Mouse (Mus musculus) induced T-regulatory cell, adult 2 months (primary cell): Measurements from ENCODE around the gene Tubg2.

ENCODE experiments used
- DNase-seq: peaks from one replicate; pipeline ENCODE4 v3.0.0-alpha.2; 2012; ENCODE audit warnings: low read depth

The Tubg2 gene

DNA sequence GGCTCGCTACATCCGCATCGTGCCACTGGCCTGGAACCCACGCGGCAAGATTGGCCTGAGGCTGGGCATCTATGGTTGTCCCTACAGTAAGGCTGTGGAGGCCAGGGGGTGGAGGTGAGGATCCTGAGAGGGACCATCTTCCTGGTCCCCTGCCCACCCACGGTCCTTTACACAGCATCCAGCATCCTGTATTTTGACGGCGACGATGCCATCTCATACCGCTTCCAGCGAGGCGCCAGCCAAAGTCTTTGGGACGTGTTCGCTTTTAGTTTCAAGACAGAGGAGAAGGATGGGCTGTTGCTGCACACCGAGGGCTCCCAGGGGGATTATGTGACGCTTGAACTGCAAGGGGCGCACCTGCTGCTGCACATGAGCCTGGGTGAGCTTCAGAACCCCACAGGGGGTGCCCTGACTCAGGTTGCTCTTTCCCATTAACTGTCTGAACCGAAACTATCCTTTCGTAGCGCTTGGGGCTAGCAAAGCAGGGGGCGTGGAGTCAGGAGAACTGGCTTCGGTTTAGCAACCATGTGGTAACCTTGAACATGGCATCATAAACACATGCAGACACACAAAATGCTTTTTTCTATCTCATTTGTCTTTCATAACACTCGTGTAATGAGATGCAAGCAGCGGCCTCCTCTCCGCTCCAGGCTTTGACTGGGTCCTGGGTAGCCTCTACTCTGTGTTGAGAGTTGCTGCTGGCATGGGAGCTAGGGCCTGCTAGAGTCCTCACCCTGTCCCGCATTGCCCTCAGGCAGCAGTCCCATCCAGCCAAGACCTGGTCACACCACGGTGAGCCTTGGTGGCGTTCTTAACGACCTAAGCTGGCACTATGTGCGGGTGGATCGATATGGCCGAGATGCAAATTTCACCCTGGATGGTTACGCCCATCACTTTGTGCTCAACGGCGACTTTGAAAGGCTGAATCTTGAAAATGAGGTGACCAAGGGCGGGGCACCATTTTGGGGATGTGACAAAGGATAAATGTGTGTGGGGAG, 22.7 kb downstream of the Tubg2 start:
- no peak for DNase-seq

DNA sequence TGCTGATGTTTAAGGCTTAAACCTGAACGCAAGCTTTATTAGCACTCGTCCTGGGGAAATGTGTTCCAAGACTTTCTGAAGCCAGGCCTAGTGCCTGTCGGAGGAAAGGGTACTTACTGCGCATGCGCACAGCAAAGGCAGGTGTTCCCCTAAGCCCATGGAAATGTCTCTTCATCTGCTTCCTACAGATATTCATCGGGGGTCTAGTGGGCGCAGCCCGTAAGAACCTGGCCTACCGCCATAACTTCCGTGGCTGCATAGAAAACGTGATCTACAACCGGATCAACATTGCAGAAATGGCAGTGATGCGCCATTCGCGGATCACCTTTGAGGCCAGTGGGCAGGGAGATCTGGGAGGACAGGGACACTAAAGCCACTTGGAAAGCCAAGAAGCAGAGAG, 23.6 kb downstream of the Tubg2 start:
- DNase-seq: peak; percentile 10

DNA sequence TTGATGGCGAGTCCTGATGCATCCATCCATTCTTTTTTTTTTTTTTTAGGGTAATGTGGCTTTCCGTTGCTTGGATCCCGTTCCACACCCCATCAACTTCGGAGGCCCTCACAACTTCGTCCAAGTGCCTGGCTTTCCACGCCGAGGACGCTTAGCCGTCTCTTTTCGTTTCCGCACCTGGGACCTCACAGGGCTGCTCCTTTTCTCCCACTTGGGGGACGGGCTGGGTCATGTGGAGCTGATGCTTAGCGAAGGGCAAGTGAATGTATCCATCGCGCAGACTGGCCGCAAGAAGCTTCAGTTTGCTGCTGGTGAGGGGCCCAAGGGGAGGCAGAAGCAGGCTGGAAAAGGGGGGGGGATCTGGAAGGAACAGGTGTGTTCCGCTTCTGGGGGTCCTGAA, 24.6 kb downstream of the Tubg2 start:
- no peak for DNase-seq

DNA sequence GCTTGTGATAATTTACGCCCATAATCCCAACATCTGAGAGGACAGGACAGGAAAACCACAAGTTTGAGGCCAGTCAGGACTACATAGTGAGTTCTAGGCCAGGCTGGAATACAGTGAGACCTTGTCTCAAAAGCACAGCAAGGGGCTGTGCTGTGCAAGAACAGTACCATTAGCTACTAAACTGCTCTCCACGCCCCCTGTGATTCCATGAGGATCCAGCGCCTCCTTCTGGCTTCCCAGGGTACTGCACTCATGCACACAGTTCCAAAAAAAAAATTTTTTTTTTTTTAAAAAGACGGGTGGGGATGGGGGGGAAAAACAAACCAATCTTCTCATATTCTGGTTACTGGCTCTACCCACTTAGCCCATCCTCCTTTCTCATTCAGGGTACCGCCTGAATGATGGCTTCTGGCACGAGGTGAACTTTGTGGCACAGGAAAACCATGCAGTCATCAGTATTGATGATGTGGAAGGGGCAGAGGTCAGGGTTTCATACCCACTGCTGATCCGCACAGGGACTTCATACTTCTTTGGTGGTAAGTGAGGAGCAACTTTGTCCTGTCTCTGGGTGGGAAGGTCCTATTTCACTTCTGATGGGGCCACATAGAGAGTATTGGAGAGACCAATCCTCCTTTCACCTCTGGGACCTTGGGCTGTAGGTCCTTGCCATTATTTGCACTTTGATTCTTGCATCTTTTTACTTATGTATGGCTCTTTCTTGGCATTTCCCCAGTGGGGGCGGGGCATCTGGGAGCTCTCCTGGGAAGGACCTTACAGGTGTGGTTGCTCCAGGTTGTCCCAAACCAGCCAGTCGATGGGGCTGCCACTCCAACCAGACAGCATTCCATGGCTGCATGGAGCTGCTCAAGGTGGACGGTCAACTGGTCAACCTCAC, 25.4 kb downstream of the Tubg2 start:
- peak; percentile 67 for DNase-seq

DNA sequence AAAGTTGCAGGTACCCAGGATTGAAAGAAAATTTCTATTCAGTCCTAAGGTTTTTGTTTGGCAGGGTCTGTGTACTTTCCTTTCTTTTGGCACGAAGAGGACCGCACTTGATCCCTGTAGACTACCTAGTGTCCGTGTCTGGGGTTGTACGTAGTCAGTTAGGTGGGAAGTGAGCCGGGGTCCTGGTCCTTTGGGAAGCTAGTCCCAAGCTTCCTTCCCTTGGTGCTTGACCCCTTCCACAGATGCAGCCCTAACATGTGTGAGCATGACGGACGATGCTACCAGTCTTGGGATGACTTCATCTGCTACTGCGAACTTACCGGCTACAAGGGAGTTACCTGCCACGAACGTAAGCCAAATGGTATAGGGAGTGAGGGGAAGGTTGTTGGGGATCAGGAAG, 26.3 kb downstream of the Tubg2 start:
- DNase-seq: no peak

DNA sequence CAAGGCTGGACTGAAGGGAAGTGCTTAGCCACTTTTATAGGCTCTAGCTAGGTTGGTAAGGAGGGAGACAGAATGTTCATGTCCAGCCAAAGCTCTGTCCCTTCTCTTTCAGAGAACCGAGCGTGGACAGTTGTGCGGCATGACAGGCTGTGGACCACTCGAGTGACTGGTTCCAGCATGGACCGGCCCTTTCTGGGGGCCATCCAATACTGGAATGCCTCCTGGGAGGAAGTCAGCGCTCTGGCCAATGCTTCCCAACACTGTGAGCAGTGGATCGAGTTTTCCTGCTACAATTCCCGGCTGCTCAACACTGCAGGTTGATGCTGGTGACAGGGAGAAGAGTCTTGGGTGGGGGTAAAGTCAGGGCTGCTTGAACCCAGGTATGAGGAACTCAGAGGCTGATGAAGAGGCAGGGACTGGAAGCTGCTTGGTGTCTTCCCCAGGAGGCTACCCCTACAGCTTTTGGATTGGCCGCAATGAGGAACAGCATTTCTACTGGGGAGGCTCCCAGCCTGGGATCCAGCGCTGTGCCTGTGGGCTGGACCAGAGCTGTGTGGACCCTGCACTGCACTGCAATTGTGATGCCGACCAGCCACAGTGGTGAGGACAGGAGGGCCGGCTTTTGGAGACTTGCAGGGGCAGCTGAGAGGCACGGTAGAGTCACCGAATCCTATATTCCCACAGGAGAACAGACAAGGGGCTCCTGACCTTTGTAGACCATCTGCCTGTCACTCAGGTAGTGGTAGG, 27.2 kb downstream of the Tubg2 start:
- DNase-seq: no peak

DNA sequence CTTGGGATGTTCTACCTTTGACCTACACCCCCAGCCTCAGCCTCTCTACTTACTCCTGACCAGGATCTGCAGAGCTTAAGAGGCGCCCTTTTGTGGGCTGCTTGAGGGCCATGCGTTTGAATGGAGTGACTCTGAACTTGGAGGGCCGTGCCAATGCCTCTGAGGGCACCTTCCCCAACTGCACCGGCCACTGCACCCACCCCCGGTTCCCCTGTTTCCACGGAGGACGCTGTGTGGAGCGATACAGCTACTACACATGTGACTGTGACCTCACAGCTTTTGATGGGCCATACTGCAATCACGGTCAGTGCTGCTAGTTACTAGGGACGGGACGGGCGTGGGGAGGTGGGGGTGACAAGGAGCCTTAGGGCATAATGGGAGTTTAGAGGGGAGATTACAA, 29.3 kb downstream of the Tubg2 start:
- DNase-seq: no peak

DNA sequence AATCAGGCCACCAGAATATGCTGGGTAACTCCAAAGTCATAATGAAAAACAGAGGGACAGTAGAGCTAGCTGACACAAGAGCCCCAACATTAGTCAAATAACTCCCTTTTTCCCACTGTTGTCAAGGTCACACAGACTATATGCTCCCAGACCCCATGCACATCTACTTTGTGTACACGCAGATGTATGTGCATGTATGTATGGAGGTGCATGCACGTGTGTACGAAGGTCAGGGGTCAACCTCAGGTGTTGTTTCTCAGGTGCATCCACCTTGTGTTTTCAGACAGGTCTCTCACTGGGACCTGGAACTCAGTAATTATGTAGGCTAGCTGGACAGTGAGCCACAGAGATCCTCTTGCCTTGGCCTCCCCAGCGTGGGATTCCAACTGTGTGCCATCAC, 29.7 kb downstream of the Tubg2 start:
- DNase-seq: no peak

DNA sequence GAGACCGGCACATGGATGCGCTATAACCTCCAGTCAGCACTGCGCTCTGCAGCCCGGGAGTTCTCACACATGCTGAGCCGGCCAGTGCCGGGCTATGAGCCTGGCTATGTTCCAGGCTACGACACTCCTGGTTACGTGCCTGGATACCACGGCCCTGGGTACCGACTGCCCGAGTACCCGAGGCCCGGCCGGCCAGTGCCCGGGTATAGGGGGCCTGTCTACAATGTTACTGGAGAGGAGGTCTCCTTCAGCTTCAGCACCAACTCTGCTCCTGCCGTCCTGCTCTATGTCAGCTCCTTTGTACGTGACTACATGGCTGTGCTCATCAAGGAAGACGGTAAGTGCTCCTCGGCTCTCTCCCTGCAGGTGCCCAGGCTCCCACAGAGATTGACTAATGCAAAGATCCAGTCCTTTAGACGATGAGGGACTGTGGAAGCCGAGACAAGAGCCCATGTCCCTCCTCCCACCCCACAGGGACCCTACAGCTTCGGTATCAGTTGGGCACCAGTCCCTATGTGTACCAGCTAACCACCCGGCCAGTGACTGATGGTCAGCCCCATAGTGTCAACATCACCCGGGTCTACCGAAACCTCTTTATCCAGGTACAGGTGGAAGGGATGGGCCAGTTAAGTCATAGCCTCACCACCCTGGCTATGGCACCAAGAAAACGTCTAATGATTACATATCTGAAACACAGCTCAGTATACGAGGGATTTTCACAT, 31.0 kb downstream of the Tubg2 start:
- DNase-seq: no peak

DNA sequence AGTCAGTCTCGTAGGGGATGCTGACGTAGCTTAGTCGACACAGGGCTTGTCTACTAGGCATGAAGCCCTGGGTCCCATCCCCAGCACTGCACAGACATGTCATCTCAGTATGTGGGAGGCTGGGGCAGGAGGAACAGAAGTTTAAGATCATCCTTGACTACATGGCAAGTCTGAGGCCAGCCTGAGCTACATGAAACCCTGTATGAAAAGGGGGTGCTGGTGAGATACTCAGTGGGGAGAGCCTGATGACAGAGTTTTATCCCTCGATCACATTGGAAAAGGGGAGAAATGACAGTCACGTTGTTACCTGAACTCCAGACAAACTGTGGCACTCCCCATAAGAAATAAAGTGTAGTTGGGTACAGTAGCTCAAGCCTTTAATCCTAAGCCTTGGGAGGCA, 31.8 kb downstream of the Tubg2 start:
- no peak for DNase-seq

DNA sequence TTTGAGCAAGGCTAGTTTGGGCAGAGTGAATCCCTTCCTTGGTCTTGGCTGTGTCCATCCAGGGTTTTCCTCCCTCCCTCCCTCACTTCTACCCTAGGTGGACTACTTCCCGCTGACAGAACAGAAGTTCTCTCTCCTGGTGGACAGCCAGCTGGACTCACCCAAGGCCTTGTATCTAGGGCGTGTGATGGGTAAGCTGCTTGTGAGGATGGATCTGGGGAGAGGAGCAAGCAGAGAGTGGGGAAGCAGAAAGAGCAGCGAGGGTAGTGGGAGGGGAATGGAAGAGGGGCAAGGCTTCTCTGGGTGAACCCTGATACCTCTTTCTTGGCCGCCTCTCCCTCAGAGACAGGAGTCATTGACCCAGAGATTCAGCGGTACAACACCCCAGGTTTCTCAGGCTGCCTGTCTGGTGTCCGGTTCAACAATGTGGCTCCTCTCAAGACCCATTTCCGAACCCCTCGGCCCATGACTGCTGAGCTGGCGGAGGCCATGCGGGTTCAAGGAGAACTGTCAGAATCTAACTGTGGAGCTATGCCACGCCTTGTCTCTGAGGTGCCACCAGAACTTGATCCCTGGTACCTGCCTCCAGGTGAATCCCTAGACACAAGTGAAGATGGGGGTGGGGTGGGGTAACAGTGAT, 32.6 kb downstream of the Tubg2 start:
- no peak for DNase-seq

DNA sequence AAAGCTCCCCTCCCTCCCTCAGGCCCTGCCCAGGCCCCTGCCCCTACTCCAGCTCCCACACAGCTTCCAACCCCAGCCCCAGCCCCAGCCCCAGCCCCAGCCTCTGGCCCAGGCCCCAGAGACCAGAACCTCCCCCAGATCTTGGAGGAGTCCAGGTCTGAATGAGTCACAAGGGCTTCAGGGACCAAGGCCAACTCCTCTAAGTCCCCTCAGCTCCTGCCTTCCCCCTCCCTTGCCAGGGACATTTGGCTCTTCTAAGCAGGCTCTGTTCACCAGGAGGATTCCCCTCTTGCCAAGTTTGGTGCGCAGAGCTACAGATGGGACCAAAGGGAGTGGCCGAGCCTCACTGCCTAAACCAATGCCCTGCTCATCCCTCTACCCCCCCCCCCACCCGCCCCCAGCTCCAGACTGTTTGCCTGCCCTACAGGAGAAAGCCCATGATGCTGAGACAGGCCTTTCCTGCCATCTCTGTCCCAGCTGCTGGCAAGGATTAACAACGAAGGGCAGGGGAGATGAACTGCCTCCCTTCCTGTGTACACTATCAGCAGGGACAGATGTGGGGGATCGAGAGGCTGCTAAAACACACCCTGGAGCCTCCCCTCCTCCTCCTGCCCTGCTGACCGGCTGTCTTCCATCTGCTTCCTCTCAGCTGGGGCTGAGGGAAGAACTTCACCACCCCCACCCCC, 33.9 kb downstream of the Tubg2 start:
- DNase-seq: no peak

DNA sequence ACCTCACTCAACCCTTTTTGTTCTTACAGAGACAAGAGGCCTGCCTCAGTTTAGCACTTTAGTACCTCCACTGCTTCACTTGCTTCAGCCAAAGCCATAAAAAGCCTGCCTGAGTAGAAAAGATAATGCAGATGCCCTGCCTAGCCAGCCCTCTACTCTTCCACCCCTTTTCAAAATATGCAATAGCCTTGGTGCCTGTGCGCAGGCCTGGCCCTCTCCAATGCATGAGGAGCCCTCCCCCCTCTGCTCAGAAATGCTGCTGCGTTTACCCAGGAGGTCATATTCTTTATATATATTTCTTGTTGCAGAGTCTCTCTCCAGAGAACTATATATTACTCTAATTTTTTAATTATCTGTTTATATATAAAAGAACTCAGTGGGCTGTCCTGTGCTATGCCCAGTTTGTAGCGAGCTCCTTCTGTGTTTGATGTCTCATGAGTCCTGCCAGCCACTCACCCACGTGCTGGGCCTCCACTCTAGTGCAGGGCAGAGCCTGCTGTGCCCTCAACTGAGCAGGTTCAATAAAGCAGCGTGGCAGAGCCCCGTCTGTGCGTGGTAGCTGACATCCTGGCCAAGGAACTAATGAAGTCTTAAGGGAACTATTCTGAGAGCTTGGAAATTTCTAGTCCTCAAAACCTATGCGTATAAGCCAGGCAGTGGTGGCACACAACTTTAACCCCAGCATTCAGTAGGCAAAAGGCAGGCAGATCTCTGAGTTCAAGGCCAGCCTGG, 34.6 kb downstream of the Tubg2 start:
- DNase-seq: no peak

DNA sequence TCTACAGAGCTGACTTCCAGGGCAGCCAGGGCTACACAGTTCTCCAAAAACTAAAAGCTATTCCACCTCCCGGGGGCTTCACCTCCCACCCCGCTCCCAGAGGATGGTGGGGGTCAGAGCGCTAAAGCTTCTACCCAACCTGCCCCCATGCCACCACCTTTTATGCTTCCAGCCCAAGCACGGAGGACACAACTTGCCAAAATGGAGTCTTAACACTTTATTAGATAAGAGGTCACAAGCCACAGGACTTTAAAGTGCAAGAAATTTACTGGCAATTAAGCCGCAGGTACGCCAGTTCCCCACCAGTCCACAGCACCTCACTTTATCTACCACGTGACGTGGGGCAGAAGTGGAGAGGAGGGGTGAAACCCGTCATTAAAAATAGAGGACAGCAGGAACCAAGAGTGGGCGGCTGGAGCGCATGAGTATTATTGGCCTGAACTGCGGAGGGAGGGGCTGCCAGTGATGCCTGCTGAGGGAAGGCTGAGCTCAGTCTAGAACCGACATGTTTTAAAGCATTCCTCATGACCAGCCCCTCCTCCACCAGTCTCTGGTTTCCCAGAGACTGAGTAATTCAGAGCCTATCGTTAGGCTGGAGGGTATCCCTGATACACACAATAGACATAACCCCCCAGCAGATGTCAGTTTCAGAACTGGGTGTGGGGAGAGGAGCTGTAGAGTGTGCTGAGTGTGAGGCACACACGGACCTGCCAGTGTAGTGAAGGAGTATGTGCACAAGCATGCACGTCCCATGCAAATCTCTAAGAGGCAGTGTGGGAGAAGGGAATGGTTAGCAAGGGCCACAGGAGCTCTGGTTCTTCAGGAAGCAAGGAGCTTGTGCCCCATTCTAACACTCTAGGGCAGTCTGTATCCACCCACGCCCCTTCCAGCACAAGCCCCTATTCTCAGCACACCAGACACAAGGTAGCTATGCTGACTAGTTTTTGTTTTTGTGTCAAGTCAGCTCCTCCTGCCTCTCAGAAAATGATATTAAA, 35.5 kb downstream of the Tubg2 start:
- no peak for DNase-seq

DNA sequence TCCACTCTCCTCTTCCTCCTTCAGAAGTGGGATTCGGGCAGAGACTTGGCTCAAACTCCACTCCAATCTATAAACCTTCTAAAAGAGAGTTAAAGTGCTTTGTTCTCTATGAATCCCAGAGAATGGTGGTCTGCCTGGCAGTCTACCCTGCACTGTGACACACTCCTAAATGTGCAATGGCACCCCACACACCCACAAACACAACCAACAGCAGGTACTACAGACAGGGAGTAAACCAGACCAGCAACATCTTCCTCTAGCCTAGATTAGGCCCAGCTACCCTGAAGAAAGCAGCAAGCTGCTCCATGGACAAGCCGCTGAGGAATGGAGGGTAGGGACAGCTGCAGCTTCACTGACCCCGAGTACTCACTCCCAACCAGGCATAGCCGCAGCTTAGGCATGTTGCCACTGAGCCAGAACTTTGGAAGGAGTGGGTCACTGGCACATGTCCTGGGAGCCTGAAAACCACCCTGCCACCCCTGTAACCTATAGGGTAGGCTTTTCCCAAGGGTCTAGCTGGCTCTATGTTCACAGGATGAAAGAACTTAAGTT, 36.3 kb downstream of the Tubg2 start:
- DNase-seq: no peak

DNA sequence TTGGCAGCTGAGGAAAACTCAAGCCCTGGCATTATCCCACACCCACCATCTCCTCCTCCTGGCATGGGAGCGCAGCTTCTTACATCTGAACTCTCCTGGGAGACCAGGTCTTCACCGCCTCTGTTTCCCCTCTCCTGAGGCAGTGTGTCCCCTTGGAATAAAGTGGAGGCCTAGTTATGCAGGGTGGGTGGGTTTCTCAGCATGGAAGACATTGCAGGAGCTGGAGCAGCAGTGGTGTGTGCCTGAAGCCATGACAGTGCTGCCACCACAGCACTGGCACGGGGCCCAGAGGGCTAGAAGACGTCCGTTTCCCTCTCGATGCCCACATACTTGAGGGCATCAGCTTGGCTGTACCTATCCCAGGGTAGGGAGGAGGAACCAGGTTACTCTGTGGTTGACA, 36.9 kb downstream of the Tubg2 start:
- no peak for DNase-seq

DNA sequence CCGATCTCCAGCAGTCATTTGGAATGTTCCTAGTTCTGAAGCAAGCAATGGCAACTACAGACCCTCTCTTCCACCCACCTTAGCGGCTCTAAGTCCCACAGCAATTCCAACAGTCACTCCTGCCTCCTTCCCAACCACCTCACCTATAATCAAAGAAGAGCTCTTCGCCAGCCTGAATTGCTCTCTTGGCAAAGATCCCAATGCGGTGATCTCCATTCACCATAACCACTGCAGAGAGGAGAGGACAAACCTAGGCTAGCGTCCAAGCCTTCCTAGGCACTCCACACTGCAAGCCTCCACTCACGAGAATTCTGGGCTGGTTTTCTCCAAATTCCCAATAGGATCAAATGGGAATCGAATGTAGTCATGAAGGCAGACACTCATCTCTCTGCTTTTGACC, 37.4 kb downstream of the Tubg2 start:
- no peak for DNase-seq

DNA sequence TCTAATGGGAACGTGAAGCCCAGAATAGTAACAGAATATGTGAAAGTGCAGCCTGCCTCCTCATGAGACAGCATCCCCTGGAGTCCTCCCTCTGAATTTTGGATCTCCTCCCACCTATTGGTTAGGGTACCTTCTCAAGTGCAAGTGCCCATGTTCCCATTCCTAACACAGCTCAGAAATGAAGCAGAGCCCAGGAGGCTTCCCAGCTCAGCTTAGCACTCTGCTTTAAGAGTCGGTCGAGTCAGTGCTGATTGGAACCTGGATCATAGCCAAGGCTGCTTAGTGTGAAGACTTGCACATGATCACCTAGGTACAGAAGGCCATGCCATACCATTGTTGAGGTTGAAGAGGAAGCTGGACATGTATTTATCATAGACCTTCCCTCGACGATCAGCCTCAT, 38.4 kb downstream of the Tubg2 start:
- no peak for DNase-seq
